Mouse (Mus musculus) G1E-ER4 (cell line): ENCODE results near the gene Trio. TPM values are rescaled to one million over a fixed set of nuclear protein-coding genes. Genes with fewer than 3 reads are reported as not detected.

ENCODE experiments used
- GATA1 ChIP-seq: IDR thresholded peaks from one replicate; pipeline ENCODE4 v1.8.0; 2012; ENCODE audit warnings: low read length, inconsistent platforms
- polyA plus RNA-seq: library from polyadenylated mRNA; stranded (reverse); fragments of >175 nt; gene quantifications from 2 replicates; pipeline ENCODE4 v1.2.3, GENCODE M21; 2012

The Trio gene
- polyA plus RNA-seq, 1 experiment = not detected

GRCm38 (mm10) chr15:27871708-27872107, 153.9 kb downstream of the Trio start:
- no peak for TF ChIP-seq GATA1

- no peak for TF ChIP-seq GATA1
Observed at GRCm38 (mm10) chr15:27871260-27871659, 154.4 kb downstream of the Trio start.

- no peak for TF ChIP-seq GATA1
Observed at GRCm38 (mm10) chr15:27869001-27869400, 156.6 kb downstream of the Trio start.

DNA sequence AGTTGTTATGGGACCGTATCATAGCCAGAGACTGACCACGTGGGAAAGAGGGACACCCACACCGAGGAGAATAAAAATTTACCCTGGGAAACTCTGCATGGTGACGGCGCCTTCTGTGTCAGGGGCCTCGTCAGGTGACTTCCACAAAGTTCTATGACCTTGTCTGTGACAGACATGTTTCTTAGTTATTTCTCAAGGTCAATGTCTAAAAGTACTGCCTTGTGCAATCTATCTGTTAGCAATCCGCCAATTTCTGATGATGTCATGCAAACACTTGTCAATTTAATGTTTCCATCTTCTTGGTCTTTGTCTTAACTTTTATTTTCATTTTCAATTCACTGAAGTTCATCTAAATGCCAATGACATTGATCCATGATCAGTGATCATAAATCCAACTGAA, 157.8 kb downstream of the Trio start:
- TF ChIP-seq GATA1 = no peak

DNA sequence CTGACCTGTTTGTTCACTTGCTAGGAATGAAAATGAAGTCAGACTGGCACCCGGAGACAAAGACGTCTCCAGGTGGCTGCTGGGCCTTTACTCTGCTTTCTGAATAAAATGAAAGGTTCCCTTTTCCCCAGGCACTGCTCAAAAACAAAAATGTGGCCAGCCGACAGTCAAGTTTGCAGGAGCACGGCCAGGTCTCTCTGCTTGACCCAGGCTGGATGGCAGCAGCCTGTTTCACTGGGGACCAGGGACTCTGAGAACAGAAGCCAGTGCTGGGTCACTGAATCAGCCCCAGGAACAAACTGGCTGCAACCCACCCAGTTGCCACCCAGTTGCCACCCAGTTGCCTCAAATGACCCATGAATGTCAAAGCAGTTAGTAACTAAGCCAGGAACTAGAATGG, 159.2 kb downstream of the Trio start:
- no peak for TF ChIP-seq GATA1

DNA sequence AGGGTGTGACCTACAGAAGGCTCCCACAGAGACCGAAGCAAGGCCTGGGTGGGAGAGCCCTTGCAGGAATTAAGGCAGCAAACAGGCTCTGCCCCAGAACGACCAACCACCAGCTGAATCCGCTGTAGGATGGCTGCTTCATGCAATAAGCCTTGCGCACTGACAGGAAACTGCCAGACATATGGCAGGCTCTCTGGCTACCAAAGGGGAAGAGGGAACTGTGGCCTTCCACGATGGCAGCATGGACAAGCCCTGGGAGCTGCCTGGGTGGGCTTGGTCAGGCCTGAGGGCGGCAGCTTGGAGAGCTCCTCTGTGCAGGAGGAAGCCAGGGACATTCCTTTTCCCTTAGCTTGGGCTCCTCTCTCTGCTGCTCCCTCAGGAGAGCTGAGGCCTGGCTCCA, 159.6 kb downstream of the Trio start:
- no peak for TF ChIP-seq GATA1

DNA sequence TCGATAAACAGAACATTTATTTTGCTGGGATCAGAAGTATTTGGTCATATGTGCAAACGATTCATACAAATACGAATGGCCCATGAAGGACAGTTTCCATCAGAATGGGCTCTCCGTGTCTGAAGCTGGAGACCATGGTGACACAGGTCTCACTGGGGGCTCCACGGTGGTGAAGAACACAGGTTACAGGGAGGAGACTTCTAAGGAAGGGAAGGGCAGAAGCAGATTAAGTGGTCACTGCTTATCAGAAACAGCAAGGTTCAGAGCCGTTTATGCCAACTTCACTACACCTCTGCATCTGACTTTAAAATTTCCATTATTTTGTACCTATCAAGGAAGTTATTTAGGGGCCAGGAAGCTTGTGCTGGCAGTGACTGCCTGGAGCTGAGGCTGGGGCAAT, 161.3 kb downstream of the Trio start:
- no peak for TF ChIP-seq GATA1

DNA sequence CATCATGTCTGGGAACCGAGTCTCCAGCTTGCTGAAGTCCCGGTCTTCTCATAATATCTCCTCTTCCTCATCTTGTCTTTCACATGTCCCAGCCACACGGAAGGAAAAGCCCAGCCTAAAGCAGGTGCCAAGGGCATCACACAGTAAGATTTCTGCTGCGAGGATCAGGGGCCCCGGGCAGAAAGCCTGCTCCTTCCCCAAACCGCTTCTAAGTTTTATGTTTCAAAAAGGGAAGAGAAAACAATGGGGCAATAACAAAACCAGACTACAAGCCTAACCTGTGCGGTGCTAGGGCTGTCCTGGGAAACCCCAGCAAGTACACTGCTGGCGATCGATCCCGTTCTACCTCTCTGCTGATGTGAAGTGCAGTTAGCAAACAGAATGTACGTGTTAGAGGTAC, 162.7 kb downstream of the Trio start:
- TF ChIP-seq GATA1 = no peak

DNA sequence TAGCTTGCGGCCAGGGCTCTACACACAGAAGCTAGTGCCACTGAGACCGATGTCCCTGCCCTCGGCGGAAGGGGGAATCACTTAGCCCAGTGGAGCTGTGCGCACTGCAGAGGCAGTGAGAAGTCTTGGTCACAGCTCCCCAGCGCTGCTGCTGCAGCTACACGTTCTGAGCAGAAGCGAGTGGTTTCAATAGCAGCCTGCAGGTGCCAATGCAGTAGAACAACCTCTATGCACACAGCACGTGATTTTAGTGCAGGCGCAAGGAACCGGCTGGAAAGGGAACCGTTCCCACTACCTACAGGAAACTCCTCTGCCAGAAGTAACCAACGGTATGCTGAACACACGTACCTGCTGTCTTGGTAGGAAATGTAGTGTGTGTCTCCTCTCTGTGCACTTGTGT, 165.2 kb downstream of the Trio start:
- TF ChIP-seq GATA1 = no peak

DNA sequence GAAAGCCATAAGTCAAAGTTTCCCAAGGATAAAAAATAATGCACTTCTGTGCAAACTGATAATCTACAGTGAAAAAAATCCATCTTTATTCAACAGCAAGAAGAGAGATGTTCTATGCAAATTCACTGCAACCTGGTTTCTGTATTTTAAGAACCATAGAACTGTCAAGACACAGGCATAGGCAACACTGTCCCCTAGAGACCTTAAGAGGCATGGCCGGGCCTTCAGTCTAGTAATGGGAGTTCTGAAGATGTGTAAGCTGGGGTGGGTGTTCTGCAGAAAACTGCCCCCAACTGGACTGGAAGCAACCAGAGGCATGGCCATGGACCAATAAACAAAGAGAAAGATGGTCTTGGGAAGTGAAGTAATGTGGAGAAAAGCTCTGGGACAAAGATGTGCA, 166.1 kb downstream of the Trio start:
- no peak for TF ChIP-seq GATA1

DNA sequence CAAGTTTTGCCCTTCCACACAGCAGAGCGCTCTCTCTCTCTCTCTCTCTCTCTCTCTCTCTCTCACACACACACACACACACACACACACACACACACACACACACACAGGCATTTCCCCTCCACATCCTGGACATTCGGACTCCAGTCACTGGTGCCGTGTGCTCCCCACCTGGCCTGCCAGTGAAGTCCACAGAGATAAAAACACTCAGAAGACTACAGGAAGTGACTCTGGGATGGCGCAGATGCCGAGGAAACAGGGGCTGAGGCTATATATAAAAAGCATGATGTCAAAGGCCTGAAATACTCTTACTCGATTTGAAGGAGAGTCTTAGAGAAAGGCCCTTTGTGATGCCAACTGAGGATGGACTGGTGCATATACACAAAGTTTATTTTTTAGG, 166.5 kb downstream of the Trio start:
- TF ChIP-seq GATA1 = no peak

GRCm38 (mm10) chr15:27858179-27858819, 167.3 kb downstream of the Trio start:
- TF ChIP-seq GATA1 = no peak

DNA sequence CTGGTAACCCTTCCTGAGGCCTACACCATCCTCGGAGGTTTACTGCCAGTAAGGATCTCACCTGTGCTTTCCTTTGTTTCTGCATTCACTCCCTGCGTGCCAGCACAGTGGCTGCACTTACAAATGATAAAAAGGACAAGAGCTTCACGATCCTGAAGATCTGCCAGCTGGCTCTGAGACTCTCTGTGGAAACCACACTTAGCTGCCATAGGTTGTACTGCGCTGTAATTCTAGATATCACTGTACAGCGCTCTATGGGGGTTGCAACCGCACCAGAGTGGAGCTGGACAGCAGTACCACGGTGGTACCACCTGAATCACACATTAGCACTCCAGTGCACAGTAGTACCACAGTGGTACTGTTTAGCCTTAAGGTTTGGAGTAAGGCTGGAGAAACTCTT, 168.4 kb downstream of the Trio start:
- no peak for TF ChIP-seq GATA1

GRCm38 (mm10) chr15:27856050-27856787, 169.4 kb downstream of the Trio start:
- no peak for TF ChIP-seq GATA1

- no peak for TF ChIP-seq GATA1
Observed at GRCm38 (mm10) chr15:27851312-27851711, 174.3 kb downstream of the Trio start.

DNA sequence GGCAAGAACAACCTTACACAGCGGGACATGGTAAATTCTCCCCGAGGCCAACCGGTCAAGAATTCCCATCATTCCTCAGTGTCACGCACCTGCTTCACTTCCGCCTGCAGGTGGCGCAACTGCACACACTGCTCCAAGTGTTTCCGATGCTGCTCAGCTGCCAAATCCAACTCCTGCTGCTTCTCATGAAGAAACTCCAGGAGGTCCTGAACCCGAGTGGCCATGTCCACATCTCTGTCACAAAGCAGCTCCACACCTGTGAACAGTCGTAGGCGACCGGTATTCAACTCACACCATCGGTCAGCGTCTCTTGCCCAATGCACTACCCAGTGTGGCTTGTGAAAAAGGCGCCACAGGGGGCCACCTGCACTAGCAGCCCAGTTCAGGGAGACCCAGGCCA, 174.7 kb downstream of the Trio start:
- no peak for TF ChIP-seq GATA1

DNA sequence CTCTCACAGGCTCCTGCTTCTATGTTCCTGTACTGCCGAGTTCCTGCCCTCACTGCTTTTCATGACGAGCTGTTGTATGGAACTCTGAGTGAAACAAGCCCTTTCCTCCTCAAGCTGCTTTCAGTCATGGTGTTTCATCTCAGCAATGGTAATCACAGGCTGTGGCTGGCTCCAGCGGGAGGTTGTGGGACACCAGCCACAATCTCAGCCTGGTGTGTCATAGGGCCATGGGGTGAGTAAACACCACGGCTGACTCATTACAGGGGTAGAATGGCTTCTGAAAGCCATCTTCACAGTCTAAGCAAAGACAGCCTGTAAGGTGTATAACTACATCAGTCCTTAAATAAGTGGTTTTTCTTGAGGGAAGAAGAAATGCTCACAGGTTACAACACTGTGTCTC, 175.7 kb downstream of the Trio start:
- TF ChIP-seq GATA1 = no peak
